Mouse (Mus musculus) heart, embryonic 15.5 days (tissue): ENCODE data around the gene Olfr170. TPM values are rescaled to one million over a fixed set of nuclear protein-coding genes. Genes with fewer than 3 reads are reported as not detected.
"Not testable (repeated sequence)": the region's sequence is repeated elsewhere in the genome, so short reads cannot be mapped to it uniquely, and the experiment has no call there.

Experiments
- ATAC-seq: fragments of 200-750 bp; cut with Nextera tagmentation; replicated peaks from 2 replicates; pipeline ENCODE4 v1.8.0; 2017; ENCODE audit warnings: low read depth, moderate TSS enrichment; ENCODE audit not compliant: insufficient number of reproducible peaks, insufficient read depth, low FRiP score
- H3K27ac ChIP-seq: fragments of 300-500 bp; sonication (generic); 2 replicates; pipeline ENCODE4 v1.5.1; 2015; ENCODE audit warnings: mild to moderate bottlenecking, inconsistent platforms
- H3K27me3 ChIP-seq: fragments of 300-500 bp; sonication (generic); 2 replicates; pipeline ENCODE4 v1.6.1; 2015; ENCODE audit warnings: inconsistent platforms
- H3K36me3 ChIP-seq: fragments of 300-500 bp; sonication (generic); 2 replicates; pipeline ENCODE4 v1.6.1; 2015; ENCODE audit warnings: mild to moderate bottlenecking, inconsistent platforms
- H3K4me1 ChIP-seq: fragments of 300-500 bp; sonication (generic); replicated peaks from 2 replicates; pipeline ENCODE4 v1.6.1; 2015; ENCODE audit warnings: inconsistent platforms
- H3K4me2 ChIP-seq: fragments of 300-500 bp; sonication (generic); 2 replicates; pipeline ENCODE4 v1.6.1; 2015; ENCODE audit warnings: inconsistent platforms, mild to moderate bottlenecking, moderate library complexity
- H3K4me3 ChIP-seq: fragments of 300-500 bp; sonication (generic); 2 replicates; pipeline ENCODE4 v1.5.1; 2015; ENCODE audit warnings: mild to moderate bottlenecking, inconsistent platforms
- H3K9ac ChIP-seq: fragments of 300-500 bp; sonication (generic); 2 replicates; pipeline ENCODE4 v1.6.1; 2015; ENCODE audit warnings: mild to moderate bottlenecking, inconsistent platforms
- H3K9me3 ChIP-seq: fragments of 300-500 bp; sonication (generic); replicated peaks from 2 replicates; pipeline ENCODE4 v1.6.1; 2016; ENCODE audit warnings: inconsistent platforms
- WGBS: fragments of 180-500 bp; shearing (Covaris S2); methylation state at CpG from one replicate; pipeline ENCODE4 v1.1.7; 2015; ENCODE audit warnings: mixed read lengths; 5-methylcytosine and 5-hydroxymethylcytosine counted together
- polyA plus RNA-seq: library from polyadenylated mRNA; unstranded; fragments of >200 nt; fragmentation: Nextera tagmentation; extraction: Ambion mirVana; gene quantifications from 2 replicates; pipeline ENCODE4 v1.2.1, GENCODE M21; 2015

The Olfr170 gene
- polyA plus RNA-seq, result not detected in 2 replicates

GRCm38 (mm10) chr16:19611782-19612181 is at the start of gene Olfr170:
TSS of gene Olfr170 (minus strand) at chr16:19611882.
- not testable (repeated sequence) for H3K9ac ChIP-seq, H3K4me2 ChIP-seq, H3K36me3 ChIP-seq, ATAC-seq, H3K27me3 ChIP-seq, H3K27ac ChIP-seq, H3K9me3 ChIP-seq, H3K4me1 ChIP-seq, H3K4me3 ChIP-seq
- 77% methylated on average over 2 of the region's 2 CpGs for WGBS

DNA sequence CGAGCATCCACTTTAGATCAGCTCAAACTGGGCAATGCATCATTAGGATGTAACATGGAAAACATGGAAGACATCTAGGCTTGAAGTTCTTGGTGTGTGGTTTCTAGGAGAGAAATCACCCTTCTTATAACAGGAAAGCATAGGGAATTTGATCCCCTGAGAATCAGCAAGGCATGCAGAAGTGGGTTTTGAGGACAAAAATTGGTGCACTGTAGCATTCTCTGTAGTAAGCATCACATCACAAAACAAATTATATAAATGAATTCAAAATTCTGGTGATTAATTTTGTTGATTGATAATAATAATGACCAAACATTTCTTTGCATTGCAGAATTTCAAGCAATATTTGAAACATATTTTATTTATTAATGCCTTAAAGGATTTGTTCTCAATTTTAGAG is 18.1 kb upstream of the Olfr170 start, which contains the start of gene Olfr171:
Gene Olfr171, minus strand, starts transcription at position 101 of the 400 bp plus-strand sequence.
- H3K36me3 ChIP-seq, result no peaks in the 10 kb centered on the region
- no peaks in the 10 kb centered on the region for H3K27me3 ChIP-seq
- no peak for ATAC-seq
- 83% methylated on average over 1 of the region's 1 CpGs for WGBS
- no peak within 1 kb of the TSS for H3K4me3 ChIP-seq
- H3K9me3 ChIP-seq, result no peaks in the 10 kb centered on the region
- H3K9ac ChIP-seq, result no peak within 1 kb of the TSS
- no peak within 1 kb of the TSS for H3K4me2 ChIP-seq
- no peak within 1 kb of the TSS for H3K27ac ChIP-seq
- H3K4me1 ChIP-seq, result no peaks in the 10 kb centered on the region

DNA sequence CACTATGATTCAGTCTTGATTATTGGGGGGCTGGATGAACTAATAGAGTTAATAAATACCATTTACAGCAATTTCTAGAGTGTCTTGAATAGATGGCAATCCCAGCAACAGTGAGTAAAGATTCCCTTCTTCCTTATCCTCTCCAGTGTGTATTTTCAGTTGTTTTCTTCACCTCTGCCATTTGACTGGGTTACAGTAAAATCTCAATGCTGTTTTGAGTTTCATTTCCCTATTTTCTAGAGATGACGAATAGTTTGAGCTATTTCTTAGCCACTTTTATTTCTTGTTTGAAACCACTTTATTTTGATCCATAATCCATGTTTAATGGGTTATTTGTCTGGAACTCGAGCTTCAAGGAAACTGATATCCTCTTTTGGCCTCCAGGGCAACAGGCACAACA is 8.5 kb downstream of the Olfr170 start:
- Histone ChIP-seq H3K27me3 (no peaks in the 10 kb centered on the region), H3K4me2 (no peak overlapping the region), H3K9me3 (no peaks in the 10 kb centered on the region), H3K4me3 (no peak overlapping the region), H3K9ac (no peak overlapping the region), H3K27ac (no peak overlapping the region), H3K36me3 (no peaks in the 10 kb centered on the region), H3K4me1 (no peaks in the 10 kb centered on the region)
- ATAC-seq, result no peak
- WGBS, result 57% methylated on average over 2 of the region's 2 CpGs

DNA sequence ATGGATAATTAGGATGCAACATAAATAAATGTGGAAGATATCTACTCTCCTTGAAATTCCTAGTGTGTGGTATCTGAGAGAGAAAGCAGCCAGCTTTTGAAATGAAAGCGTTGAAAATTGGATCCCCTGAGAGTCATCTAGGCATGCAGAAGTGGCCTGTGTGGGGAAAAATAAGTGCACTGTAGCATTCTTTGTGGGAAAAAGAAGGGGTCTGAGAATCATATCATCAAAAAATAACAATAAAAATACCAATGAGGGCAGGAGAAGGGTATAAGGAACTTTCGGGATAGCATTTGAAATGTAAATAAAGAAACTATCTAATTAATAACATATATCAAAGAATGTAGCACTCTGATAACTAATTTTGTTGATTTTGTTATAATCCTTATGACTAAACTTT is 40.0 kb downstream of the Olfr170 start, which contains the start of gene Olfr169:
Gene Olfr169, minus strand, starts transcription at position 101 of the 400 bp plus-strand sequence.
- not testable (repeated sequence) for H3K4me3 ChIP-seq, H3K4me1 ChIP-seq, H3K9ac ChIP-seq, H3K4me2 ChIP-seq, H3K9me3 ChIP-seq, H3K36me3 ChIP-seq, H3K27ac ChIP-seq, H3K27me3 ChIP-seq, ATAC-seq
- 80% methylated on average over 2 of the region's 2 CpGs for WGBS

Other genes with a start within 250 kb of the Olfr170 start
- gene Olfr165, start 188.7 kb downstream of the Olfr170 start, polyA plus RNA-seq, result not detected in 2 replicates
- not detected in 2 replicates for gene Olfr166, start 128.2 kb downstream of the Olfr170 start, polyA plus RNA-seq
- gene Olfr167, start 89.6 kb downstream of the Olfr170 start, polyA plus RNA-seq, result not detected in 2 replicates
- not detected in 2 replicates for gene Olfr168, start 76.3 kb downstream of the Olfr170 start, polyA plus RNA-seq
- not detected in 2 replicates for gene Olfr169, start 40.1 kb downstream of the Olfr170 start, polyA plus RNA-seq
- not detected in 2 replicates for gene Olfr171, start 18.0 kb upstream of the Olfr170 start, polyA plus RNA-seq
- gene Lamp3, start 94.5 kb upstream of the Olfr170 start, polyA plus RNA-seq, result 0.44 and 0.75 TPM in 2 replicates
- gene B3gnt5, start 148.3 kb upstream of the Olfr170 start, polyA plus RNA-seq, result 6.9 and 8.0 TPM in 2 replicates